Mouse (Mus musculus) B cell, adult (primary cell): Measurements from ENCODE around the gene Rab34. TPM values are rescaled to one million over a fixed set of nuclear protein-coding genes. Genes with fewer than 3 reads are reported as not detected.

Experiments
- total RNA-seq: library from RNA; stranded (reverse); gene quantifications from 4 replicates; pipeline ENCODE4 v1.2.4, GENCODE M21; 2023; ENCODE audit not compliant: inconsistent age

The Rab34 gene
- 0.99 to 1.9 TPM in 2 of 4 replicates, not detected in the others for total RNA-seq

GRCm38 (mm10) chr11:78188331-78189233, at the start of gene Rab34:
Gene Rab34 (plus strand): TSS chr11:78188430.

GRCm38 (mm10) chr11:78164924-78165760, 23.1 kb upstream of the Rab34 start, which contains the start of gene Traf4:
Gene Traf4 (minus strand): TSS chr11:78165589.

GRCm38 (mm10) chr11:78176402-78176862, 11.8 kb upstream of the Rab34 start, which contains the start of the genes Nek8 and Tlcd1:
Gene Nek8 (minus strand): TSS chr11:78176675.
Gene Tlcd1 (plus strand): TSS chr11:78176711.

GRCm38 (mm10) chr11:78182961-78183844, 5.0 kb upstream of the Rab34 start, which contains the start of gene Rpl23a:
Gene Rpl23a (minus strand): TSS chr11:78183584.

GRCm38 (mm10) chr11:78193113-78193512, 4.9 kb downstream of the Rab34 start, which contains the start of gene Proca1:
Gene Proca1 (plus strand): TSS chr11:78193392.

Other genes with a start within 250 kb of the Rab34 start
- 153 to 166 TPM (median 157 TPM) in 4 replicates for gene Phf12, start 205.7 kb upstream of the Rab34 start, total RNA-seq
- 0.66 to 1.5 TPM (median 0.91 TPM) in 4 replicates for gene Dhrs13, start 156.2 kb upstream of the Rab34 start, total RNA-seq
- 9.9 to 15.5 TPM (median 14.6 TPM) in 4 replicates for gene Flot2, start 150.5 kb upstream of the Rab34 start, total RNA-seq
- gene Eral1, start 108.0 kb upstream of the Rab34 start, total RNA-seq = 25.0 to 26.8 TPM (median 26.0 TPM) in 4 replicates
- 13.5 to 15.4 TPM (median 14.2 TPM) in 4 replicates for gene Fam222b, start 93.8 kb upstream of the Rab34 start, total RNA-seq
- gene Traf4, start 22.8 kb upstream of the Rab34 start, total RNA-seq = 48.0 to 55.4 TPM (median 52.7 TPM) in 4 replicates
- 15.4 to 24.4 TPM (median 18.0 TPM) in 4 replicates for gene Nek8, start 11.8 kb upstream of the Rab34 start, total RNA-seq
- gene Tlcd1, start 11.7 kb upstream of the Rab34 start, total RNA-seq = 4.0 to 5.8 TPM (median 5.6 TPM) in 4 replicates
- gene Rpl23a, start 4.8 kb upstream of the Rab34 start, total RNA-seq = 2,508 to 2,612 TPM (median 2,568 TPM) in 4 replicates
- gene Proca1, start 5.0 kb downstream of the Rab34 start, total RNA-seq = not detected in 4 replicates
- gene Sdf2, start 57.3 kb downstream of the Rab34 start, total RNA-seq = 55.1 to 64.3 TPM (median 58.4 TPM) in 4 replicates
- gene Supt6, start 57.6 kb downstream of the Rab34 start, total RNA-seq = 68.6 to 78.0 TPM (median 72.8 TPM) in 4 replicates
- 109 to 122 TPM (median 117 TPM) in 4 replicates for gene 2610507B11Rik, start 73.3 kb downstream of the Rab34 start, total RNA-seq
- 1.3 to 2.3 TPM (median 2.0 TPM) in 4 replicates for gene BC030499, start 102.4 kb downstream of the Rab34 start, total RNA-seq
- 2.5 to 6.3 TPM (median 4.3 TPM) in 4 replicates for gene Spag5, start 113.1 kb downstream of the Rab34 start, total RNA-seq
- 34.3 to 36.6 TPM (median 35.0 TPM) in 4 replicates for gene Aldoc, start 134.5 kb downstream of the Rab34 start, total RNA-seq
- 53.8 to 62.9 TPM (median 56.3 TPM) in 4 replicates for gene Pigs, start 140.0 kb downstream of the Rab34 start, total RNA-seq
- 55.4 to 61.9 TPM (median 57.2 TPM) in 4 replicates for gene Unc119, start 155.1 kb downstream of the Rab34 start, total RNA-seq
- not detected in 4 replicates for gene Foxn1, start 198.1 kb downstream of the Rab34 start, total RNA-seq
- not detected in 4 replicates for gene Slc13a2, start 233.8 kb downstream of the Rab34 start, total RNA-seq